Mouse (Mus musculus): ENCODE measurements around the gene Man1c1. TPM values are rescaled to one million over a fixed set of nuclear protein-coding genes. Genes with fewer than 3 reads are reported as not detected.

Man1c1 gene
- polyA plus RNA-seq (2012): 16.9 and 25.1 TPM in 2 replicates

DNA sequence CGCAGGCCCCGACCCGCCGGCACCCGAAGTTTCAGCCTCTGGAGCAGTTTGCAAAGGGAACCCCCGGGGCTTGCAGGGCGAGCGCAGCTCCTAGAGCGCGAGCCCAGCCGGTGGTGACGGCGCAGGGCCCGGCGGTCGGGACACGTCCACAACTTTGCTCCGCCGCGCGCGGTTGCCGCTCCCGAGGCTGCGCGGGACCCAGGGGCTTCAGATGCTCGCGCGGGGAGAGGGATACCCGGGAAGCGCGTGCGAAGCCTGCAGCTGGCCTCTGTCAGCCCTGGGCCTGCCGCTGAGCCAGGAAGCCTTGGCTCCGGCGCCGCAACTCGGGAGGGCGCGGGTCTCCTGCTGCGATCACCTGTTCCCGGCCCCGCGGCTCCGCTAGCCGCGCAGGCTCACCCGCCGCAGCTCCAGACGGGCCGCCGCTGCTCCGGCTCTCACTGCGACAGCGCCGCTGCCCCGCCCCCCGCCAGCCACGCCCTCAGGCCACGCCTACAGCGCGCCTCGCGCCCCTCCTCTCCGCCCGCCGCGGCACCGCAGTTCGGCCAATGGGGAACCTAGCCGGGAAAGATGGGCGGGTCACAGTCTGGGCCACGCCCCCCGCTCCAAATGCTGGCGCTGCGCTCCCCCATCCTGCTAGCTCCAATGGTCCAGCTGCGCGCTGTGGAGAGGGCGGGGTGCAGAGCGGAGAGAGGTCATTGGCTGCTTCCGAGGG lies at the start of gene Man1c1:
TSS of gene Man1c1 (minus strand) at position 456 of the 712 bp plus-strand sequence.

DNA sequence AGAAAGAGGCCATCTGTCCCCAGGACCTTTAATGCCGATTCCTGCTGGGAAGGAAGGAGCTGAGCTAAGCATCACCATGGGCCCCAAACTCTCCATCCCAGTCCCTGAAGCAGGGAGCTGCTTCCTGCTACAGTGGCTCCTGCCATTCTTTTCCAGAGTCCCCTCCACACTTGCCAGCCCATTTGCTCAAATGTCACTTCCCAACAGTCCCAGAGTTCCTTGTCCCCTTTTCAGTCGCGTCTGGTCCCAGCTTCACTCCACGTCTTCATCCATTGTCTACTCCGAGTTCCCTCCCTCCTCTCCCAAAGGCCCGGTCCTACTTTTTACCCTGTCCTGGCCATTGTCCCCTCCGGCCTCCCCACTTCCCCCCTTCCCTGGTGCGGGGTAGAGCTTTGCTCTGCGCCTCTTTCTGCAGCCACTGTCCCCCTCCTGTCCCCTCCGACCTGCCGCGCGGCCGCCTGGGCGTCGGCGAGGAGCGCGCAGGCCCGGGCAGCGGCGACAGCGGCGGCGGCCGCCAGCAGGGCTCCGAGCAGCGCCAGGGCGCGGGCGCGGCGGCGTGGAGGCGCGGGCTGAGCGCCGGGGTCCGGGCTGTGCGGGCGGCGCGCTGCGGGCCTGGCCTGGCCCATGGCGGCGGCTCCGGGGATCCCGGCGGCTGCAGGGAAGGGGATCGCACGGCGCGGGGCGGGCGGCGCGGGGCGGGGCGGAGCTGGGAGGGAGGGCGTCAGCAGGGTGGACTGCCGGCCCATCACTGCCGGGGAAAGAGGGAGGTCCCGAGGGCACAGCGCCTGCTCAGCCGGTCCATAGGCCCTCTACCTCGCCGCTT lies 152.4 kb downstream of the Man1c1 start, which contains the start of gene Selenon:
TSS of gene Selenon (minus strand) at position 673 of the 823 bp plus-strand sequence.

DNA sequence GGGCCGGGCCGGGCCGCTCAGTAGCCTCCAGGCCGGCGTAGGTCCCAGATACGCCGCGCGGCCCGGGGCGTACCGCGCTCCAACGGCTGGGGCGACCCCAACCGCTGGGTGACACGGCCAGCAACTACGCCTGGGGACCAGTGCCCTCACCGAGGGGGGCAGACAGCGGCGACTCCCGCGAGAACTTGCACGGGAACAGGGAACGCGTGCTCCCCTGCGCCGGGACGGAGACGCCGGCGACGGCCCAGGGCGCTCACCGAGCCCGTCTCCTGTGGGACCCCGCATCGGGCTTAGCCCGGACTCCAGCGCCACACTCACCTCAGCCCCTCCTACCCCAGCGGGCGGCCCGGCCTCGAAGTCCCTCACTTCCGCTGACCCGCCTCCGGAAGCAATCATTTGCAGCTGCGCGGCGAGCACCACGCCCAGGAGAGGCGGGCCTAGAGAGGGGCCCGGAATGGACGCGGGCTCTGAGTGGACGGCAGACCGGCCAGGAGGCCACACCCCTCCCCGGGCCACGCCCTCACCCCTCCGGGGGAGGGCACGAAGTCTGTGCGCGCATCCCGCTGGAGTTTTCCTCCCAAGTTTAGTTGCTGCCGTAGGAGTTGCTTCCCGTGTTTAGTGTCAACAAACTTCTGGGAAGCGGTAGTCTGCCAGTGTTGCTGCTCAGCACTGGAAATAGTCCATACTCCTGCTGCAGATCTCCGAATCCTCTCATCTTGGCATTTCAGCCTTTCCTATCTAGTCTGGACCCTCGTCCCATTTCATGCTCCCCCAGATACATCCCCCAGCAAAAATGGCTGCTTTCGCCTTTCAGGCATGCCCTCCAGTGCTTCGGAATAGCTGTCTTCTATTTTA lies 168.9 kb downstream of the Man1c1 start, which contains the start of gene Mtfr1l:
TSS of gene Mtfr1l (minus strand) at position 456 of the 855 bp plus-strand sequence.

Other genes with a start within 250 kb of the Man1c1 start
- gene Stmn1, start 236.0 kb downstream of the Man1c1 start, polyA plus RNA-seq (2012): 421 and 705 TPM in 2 replicates
- 11.8 and 24.3 TPM in 2 replicates for gene Paqr7, start 207.6 kb downstream of the Man1c1 start, polyA plus RNA-seq (2012)
- 10.7 and 16.3 TPM in 2 replicates for gene Aunip, start 193.3 kb downstream of the Man1c1 start, polyA plus RNA-seq (2012)
- gene Mtfr1l, start 168.9 kb downstream of the Man1c1 start, polyA plus RNA-seq (2012): 40.5 and 43.7 TPM in 2 replicates
- gene Selenon, start 152.1 kb downstream of the Man1c1 start, polyA plus RNA-seq (2012): 40.5 and 40.7 TPM in 2 replicates
- 21.8 and 22.2 TPM in 2 replicates for gene Ldlrap1, start 63.7 kb upstream of the Man1c1 start, polyA plus RNA-seq (2012)
- 12.0 and 19.4 TPM in 2 replicates for gene Maco1, start 149.1 kb upstream of the Man1c1 start, polyA plus RNA-seq (2012)
- gene Rhd, start 160.2 kb upstream of the Man1c1 start, polyA plus RNA-seq (2012): 8.3 and 8.5 TPM in 2 replicates
- 12.8 and 16.2 TPM in 2 replicates for gene Tmem50a, start 210.7 kb upstream of the Man1c1 start, polyA plus RNA-seq (2012)
- gene Rsrp1, start 219.3 kb upstream of the Man1c1 start, polyA plus RNA-seq (2012): 294 and 324 TPM in 2 replicates
- 50.6 and 76.8 TPM in 2 replicates for gene Syf2, start 226.6 kb upstream of the Man1c1 start, polyA plus RNA-seq (2012)

Data from megakaryocyte-erythroid progenitor cell, adult 5 weeks (primary cell).